Mouse (Mus musculus) adrenal gland, adult 2 months (tissue): ENCODE data around the gene Skint7. TPM values are rescaled to one million over a fixed set of nuclear protein-coding genes. Genes with fewer than 3 reads are reported as not detected.
"Not testable (repeated sequence)": the region's sequence is repeated elsewhere in the genome, so short reads cannot be mapped to it uniquely, and the experiment has no call there.

Experiments used
- DNase-seq: peaks from one replicate; pipeline ENCODE4 v3.0.0; 2021
- long read RNA-seq: library from polyadenylated mRNA; stranded (forward); transcript quantifications from one replicate; pipeline ENCODE4 v2.0.0, GENCODE M21; 2021
- polyA plus RNA-seq: library from polyadenylated mRNA; depleted of rRNA; stranded (reverse); fragments of >200 nt; gene quantifications from 2 replicates; pipeline ENCODE4 v1.2.3, GENCODE M21; 2012; rRNA removed
- total RNA-seq, 2 experiments: library from RNA; stranded (reverse); gene quantifications; 2 replicates each; pipeline ENCODE4 v1.2.3; 2021

Skint7 gene
- total RNA-seq (not detected), polyA plus RNA-seq (not detected in 2 replicates)
- long read RNA-seq = 0 reads

- no peak for DNase-seq
Observed at GRCm38 (mm10) chr4:111972623-111973022, at the start of gene Skint7. Gene Skint7 (plus strand): TSS chr4:111972923.

DNA sequence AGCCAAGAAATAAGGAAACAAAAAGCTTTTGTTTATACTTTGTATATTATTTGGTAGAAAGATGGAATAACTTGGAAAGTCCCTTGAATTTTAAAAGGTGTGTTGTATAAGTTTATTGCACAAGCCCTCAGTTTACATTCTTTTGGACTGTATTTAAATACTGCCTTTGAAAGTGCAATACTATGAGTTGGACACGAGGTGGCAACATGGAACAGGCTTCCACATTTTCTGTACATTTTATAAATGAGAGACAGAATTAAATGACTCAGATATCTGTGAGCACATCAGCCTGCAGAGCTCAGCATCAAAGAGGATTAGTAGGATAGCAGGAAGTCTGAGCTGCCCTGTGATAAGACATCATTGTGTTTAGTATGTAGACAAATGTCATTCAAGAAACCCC is 11.4 kb upstream of the Skint7 start:
- no peak for DNase-seq

- not testable (repeated sequence) for DNase-seq
Observed at GRCm38 (mm10) chr4:111963241-111963640, 9.5 kb upstream of the Skint7 start.

- DNase-seq = no peak
Observed at GRCm38 (mm10) chr4:111963669-111964068, 9.1 kb upstream of the Skint7 start.

DNA sequence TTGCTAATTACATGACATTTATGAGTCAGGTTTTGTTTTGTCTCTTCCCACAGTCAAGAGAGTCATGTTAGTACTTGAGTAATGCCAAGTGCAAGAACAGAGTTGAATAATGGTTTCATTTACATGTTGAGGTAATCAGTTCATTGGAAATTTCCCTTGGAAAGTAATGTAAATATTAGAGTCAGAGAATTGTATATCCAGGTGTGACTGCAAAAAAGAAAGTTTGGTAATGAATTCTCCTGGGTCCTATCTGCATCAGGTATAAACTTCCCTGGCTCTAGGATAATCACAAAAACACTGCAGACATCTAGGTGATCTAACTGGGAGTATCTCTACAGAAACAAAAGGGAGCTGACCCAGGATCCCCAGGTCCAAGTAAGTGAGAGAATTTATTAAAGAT is 33.2 kb downstream of the Skint7 start, which contains the start of gene Skint1:
TSS of gene Skint1 (plus strand) at position 301 of the 400 bp plus-strand sequence.
- no peak for DNase-seq

Other genes with a start within 250 kb of the Skint7 start
- not detected for gene Slc5a9, start 70.0 kb upstream of the Skint7 start, total RNA-seq
- not detected in 2 replicates for gene Slc5a9, start 70.0 kb upstream of the Skint7 start, polyA plus RNA-seq
- gene Skint8, start 53.5 kb upstream of the Skint7 start, total RNA-seq = not detected
- not detected in 2 replicates for gene Skint8, start 53.5 kb upstream of the Skint7 start, polyA plus RNA-seq
- gene Skint1, start 33.3 kb downstream of the Skint7 start, total RNA-seq = not detected
- not detected in 2 replicates for gene Skint1, start 33.3 kb downstream of the Skint7 start, polyA plus RNA-seq
- gene Skint4, start 99.1 kb downstream of the Skint7 start, total RNA-seq = not detected
- gene Skint4, start 99.1 kb downstream of the Skint7 start, polyA plus RNA-seq = not detected in 2 replicates